Mouse (Mus musculus) forebrain, embryonic 14.5 days (tissue): ENCODE results near the gene Adprm. TPM values are rescaled to one million over a fixed set of nuclear protein-coding genes. Genes with fewer than 3 reads are reported as not detected.
A peak's percentile ranks its signal among the peaks of the same experiment; 100 is the strongest.
"Not testable (repeated sequence)": the region's sequence is repeated elsewhere in the genome, so short reads cannot be mapped to it uniquely, and the experiment has no call there.

ENCODE experiments used
- ATAC-seq: fragments of 200-750 bp; cut with Nextera tagmentation; 2 replicates; pipeline ENCODE4 v1.8.0; 2017; ENCODE audit warnings: mild to moderate bottlenecking, moderate library complexity
- DNase-seq: peaks from one replicate; pipeline ENCODE4 v3.0.0-alpha.2; 2015; ENCODE audit warnings: low spot score
- H3K27ac ChIP-seq: fragments of 300-500 bp; sonication (generic); 2 replicates; pipeline ENCODE4 v1.5.1; 2014; ENCODE audit warnings: low read depth, mild to moderate bottlenecking, control low read depth, low read length, moderate library complexity
- H3K27me3 ChIP-seq: fragments of 300-500 bp; sonication (generic); replicated peaks from 2 replicates; pipeline ENCODE4 v1.6.1; 2014; ENCODE audit warnings: low read length, control low read depth, mixed read lengths; ENCODE audit not compliant: control insufficient read depth, insufficient read depth
- H3K36me3 ChIP-seq: fragments of 300-500 bp; sonication (generic); 2 replicates; pipeline ENCODE4 v1.6.1; 2014; ENCODE audit warnings: low read length, control low read depth; ENCODE audit not compliant: control insufficient read depth, insufficient read depth
- H3K4me1 ChIP-seq: fragments of 300-500 bp; sonication (generic); 2 replicates; pipeline ENCODE4 v1.6.1; 2014; ENCODE audit warnings: antibody characterized with exemption, low read length, control low read depth; ENCODE audit not compliant: control insufficient read depth, insufficient read depth
- H3K4me2 ChIP-seq: fragments of 300-500 bp; sonication (generic); 2 replicates; pipeline ENCODE4 v1.6.1; 2014; ENCODE audit warnings: mild to moderate bottlenecking, control low read depth, low read length
- H3K4me3 ChIP-seq: fragments of 300-500 bp; sonication (generic); 2 replicates; pipeline ENCODE4 v1.5.1; 2014; ENCODE audit warnings: low read depth, low read length, control low read depth
- H3K9ac ChIP-seq: fragments of 300-500 bp; sonication (generic); 2 replicates; pipeline ENCODE4 v1.6.1; 2014; ENCODE audit warnings: mild to moderate bottlenecking, low read length, control low read depth, moderate library complexity
- H3K9me3 ChIP-seq: fragments of 300-500 bp; sonication (generic); replicated peaks from 2 replicates; pipeline ENCODE4 v1.6.1; 2016; ENCODE audit warnings: low read length, control low read depth, mixed read lengths; ENCODE audit not compliant: control insufficient read depth
- WGBS: fragments of 180-500 bp; shearing (Covaris S2); extraction: QIAGEN DNeasy Blood & Tissue Kit; methylation state at CpG from one replicate; pipeline ENCODE4 v1.1.7; 2014; 5-methylcytosine and 5-hydroxymethylcytosine counted together
- polyA plus RNA-seq: library from polyadenylated mRNA; unstranded; fragments of >200 nt; fragmentation: Nextera tagmentation; extraction: Ambion mirVana; gene quantifications from 2 replicates; pipeline ENCODE4 v1.2.1, GENCODE M21; 2014

The Adprm gene
- polyA plus RNA-seq, 1 experiment from 2014 or later: 38.8 TPM

GRCm38 (mm10) chr11:67023191-67023590 lies 29.2 kb downstream of the Adprm start:
- H3K4me3 ChIP-seq, H3K27ac ChIP-seq: not testable (repeated sequence)
- WGBS: 44% methylated on average over 1 of the region's 1 CpGs

GRCm38 (mm10) chr11:67022354-67023115 lies 29.9 kb downstream of the Adprm start:
- ATAC-seq (no peak), DNase-seq (no peak)
- 90% methylated on average over 13 of the region's 13 CpGs for WGBS
- Histone ChIP-seq H3K4me1 (peaks cover 3% of the 10 kb centered on the region; the same call in 1 of the 2 replicates), H3K9ac (no peak overlapping the region), H3K4me2 (no peak overlapping the region), H3K9me3 (no peaks in the 10 kb centered on the region), H3K27me3 (no peaks in the 10 kb centered on the region), H3K27ac (no peak overlapping the region), H3K36me3 (no peaks in the 10 kb centered on the region), H3K4me3 (no peak overlapping the region)

More at GRCm38 (mm10) chr11:67023191-67023590, 29.2 kb downstream of the Adprm start:
- H3K4me2 ChIP-seq, H3K4me1 ChIP-seq, H3K9me3 ChIP-seq, H3K27me3 ChIP-seq, H3K9ac ChIP-seq, H3K36me3 ChIP-seq, ATAC-seq, DNase-seq: not testable (repeated sequence)

DNA sequence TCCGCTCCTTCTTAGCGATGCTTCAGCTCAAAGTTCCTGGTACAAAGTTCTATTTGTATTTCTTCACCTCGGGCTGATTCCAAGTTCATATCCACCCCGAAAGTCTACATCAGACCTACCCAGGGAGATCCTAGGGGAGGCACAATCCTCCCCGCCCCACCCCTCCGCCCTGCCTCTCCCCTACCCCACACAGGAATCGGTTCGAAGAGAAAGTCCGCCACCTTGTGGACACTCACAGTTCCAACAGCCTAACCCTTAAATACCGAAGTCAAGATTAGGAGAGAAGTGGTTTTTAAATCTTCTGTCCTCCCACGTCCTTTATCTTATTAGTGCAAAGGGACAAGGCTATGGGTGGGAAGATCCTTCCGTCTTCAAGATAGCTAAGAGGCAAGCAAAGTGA lies 31.4 kb downstream of the Adprm start:
- peak overlapping the region; percentile 36 for H3K4me2 ChIP-seq
- no peaks in the 10 kb centered on the region for H3K36me3 ChIP-seq
- 5% methylated on average over 12 of the region's 12 CpGs for WGBS
- H3K9me3 ChIP-seq: no peaks in the 10 kb centered on the region
- H3K9ac ChIP-seq: no peak overlapping the region
- DNase-seq: peak; percentile 82
- no peaks in the 10 kb centered on the region for H3K27me3 ChIP-seq
- ATAC-seq: no peak
- H3K27ac ChIP-seq: no peak overlapping the region
- peaks cover 3% of the 10 kb centered on the region; the same call in 1 of the 2 replicates for H3K4me1 ChIP-seq
- H3K4me3 ChIP-seq: no peak overlapping the region

GRCm38 (mm10) chr11:67019711-67020475 lies 32.5 kb downstream of the Adprm start:
- Histone ChIP-seq H3K9ac (no peak overlapping the region), H3K27me3 (no peaks in the 10 kb centered on the region), H3K4me1 (peaks cover 3% of the 10 kb centered on the region; the same call in 1 of the 2 replicates), H3K27ac (no peak overlapping the region), H3K4me2 (no peak overlapping the region), H3K9me3 (no peaks in the 10 kb centered on the region), H3K4me3 (no peak overlapping the region), H3K36me3 (no peaks in the 10 kb centered on the region)
- no peak for DNase-seq
- ATAC-seq: no peak
- WGBS: 54% methylated on average over 7 of the region's 7 CpGs

DNA sequence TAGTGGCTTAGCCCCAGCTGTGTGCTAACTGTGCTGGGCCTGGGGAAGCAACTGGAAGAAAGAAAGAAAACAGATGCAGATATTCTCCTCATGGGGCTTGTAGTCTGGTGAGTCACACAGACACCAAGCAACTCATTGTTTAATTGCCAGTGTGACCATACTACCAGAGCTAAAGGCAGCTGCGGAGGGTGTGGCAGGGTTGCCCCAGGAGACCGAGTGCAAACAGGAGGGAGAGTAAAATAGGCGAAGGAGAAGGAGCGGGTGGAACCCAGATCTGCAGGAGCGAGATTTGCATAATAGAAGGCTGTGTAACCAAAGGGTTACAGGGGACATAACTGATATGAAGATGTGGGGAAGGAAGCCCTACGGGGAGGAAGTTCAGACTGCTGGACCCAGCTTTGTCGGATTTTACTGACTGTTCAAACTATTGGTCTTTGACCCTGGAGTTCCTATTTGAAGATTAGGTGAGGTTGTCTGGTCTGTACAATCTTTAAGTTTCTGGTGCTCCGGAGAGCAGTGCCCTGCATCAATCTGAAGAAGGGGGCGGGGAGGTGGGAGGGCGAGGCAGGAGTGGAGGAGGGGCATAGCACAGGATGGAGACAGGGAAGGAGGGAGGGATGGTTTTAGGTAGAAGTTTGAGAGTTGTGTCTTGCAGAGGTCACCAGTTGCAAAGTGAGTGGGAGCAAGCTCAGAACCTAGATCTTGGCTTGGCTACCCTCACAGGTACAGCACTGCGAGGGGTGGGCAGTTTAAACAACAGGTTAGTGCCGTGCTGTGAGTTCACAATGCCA lies 34.4 kb downstream of the Adprm start:
- Histone ChIP-seq H3K27me3 (no peaks in the 10 kb centered on the region), H3K4me3 (no peak overlapping the region), H3K4me2 (no peak overlapping the region), H3K9me3 (no peaks in the 10 kb centered on the region), H3K36me3 (no peaks in the 10 kb centered on the region), H3K9ac (no peak overlapping the region), H3K4me1 (peaks cover 3% of the 10 kb centered on the region; the same call in 1 of the 2 replicates), H3K27ac (no peak overlapping the region)
- 6% methylated on average over 12 of the region's 12 CpGs for WGBS
- DNase-seq (no peak), ATAC-seq (no peak)

- Histone ChIP-seq H3K9me3 (no peaks in the 10 kb centered on the region), H3K4me1 (0 out of 2 replicates have a peak, but pooled peaks cover 5% of the 10 kb centered on the region), H3K4me3 (no peak overlapping the region), H3K27ac (no peak overlapping the region), H3K4me2 (no peak overlapping the region), H3K27me3 (no peaks in the 10 kb centered on the region), H3K36me3 (no peaks in the 10 kb centered on the region), H3K9ac (no peak overlapping the region)
- no peak for DNase-seq
- WGBS: 10% methylated on average over 4 of the region's 4 CpGs
- no peak for ATAC-seq
Observed at GRCm38 (mm10) chr11:67011635-67012034, 40.8 kb downstream of the Adprm start.

DNA sequence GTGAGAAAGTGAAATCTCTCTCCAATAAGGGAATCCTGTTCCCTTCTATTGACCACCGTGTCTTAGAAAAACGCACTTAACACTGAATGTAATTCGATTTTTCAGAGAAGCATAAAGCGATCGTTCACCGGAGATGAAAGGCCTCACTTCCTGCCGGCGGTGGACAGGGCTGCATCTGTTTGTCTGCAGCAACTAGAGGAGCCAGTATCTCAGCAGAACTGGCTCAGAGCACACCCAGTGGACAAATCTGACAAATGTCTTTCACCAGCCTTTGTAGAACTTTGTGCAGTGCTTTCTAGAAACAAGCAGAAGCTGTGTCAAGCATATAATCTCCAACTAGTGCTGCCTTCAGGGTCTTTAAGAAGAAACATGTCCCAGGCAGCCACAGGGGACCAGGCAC lies 42.0 kb downstream of the Adprm start:
- Histone ChIP-seq H3K27me3 (no peaks in the 10 kb centered on the region), H3K4me2 (no peak overlapping the region), H3K9ac (0 out of 2 replicates have a peak overlapping the region, but pooled peaks have one; percentile 4), H3K4me1 (0 out of 2 replicates have a peak, but pooled peaks cover 5% of the 10 kb centered on the region), H3K27ac (no peak overlapping the region), H3K4me3 (no peak overlapping the region), H3K36me3 (no peaks in the 10 kb centered on the region), H3K9me3 (no peaks in the 10 kb centered on the region)
- 10% methylated on average over 8 of the region's 8 CpGs for WGBS
- peak; percentile 61 for DNase-seq
- ATAC-seq: peak; percentile 44; the same call in 1 of the 2 replicates

- Histone ChIP-seq H3K9me3 (no peaks in the 10 kb centered on the region), H3K27ac (no peak overlapping the region), H3K36me3 (no peaks in the 10 kb centered on the region), H3K4me2 (no peak overlapping the region), H3K27me3 (no peaks in the 10 kb centered on the region), H3K9ac (no peak overlapping the region), H3K4me3 (no peak overlapping the region), H3K4me1 (0 out of 2 replicates have a peak, but pooled peaks cover 5% of the 10 kb centered on the region)
- ATAC-seq: no peak
- no peak for DNase-seq
- 90% methylated on average over 4 of the region's 4 CpGs for WGBS
Observed at GRCm38 (mm10) chr11:67008528-67008927, 43.9 kb downstream of the Adprm start.
